Mouse (Mus musculus): ENCODE measurements around the gene Krtap19-3. TPM values are rescaled to one million over a fixed set of nuclear protein-coding genes. Genes with fewer than 3 reads are reported as not detected.

The Krtap19-3 gene
- polyA plus RNA-seq (2015; fragmentation: Nextera tagmentation; extraction: Ambion mirVana): not detected in 2 replicates

GRCm38 (mm10) chr16:88877938-88878337 lies at the start of gene Krtap19-3:
Gene Krtap19-3 (minus strand): TSS chr16:88878038.
- no peaks in the 10 kb centered on the region for H3K27me3 ChIP-seq (replicated peaks; ENCODE audit: control insufficient read depth, insufficient read depth, low read length)
- no peak within 1 kb of the TSS for H3K27ac ChIP-seq (ENCODE audit: low read depth, low read length)
- H3K4me3 ChIP-seq (ENCODE audit: low read depth, low read length): no peak within 1 kb of the TSS
- ATAC-seq: no peak
- no peaks in the 10 kb centered on the region for H3K36me3 ChIP-seq (ENCODE audit: control insufficient read depth, insufficient read depth)
- H3K4me1 ChIP-seq (replicated peaks; ENCODE audit: control insufficient read depth, insufficient read depth, low read length): no peaks in the 10 kb centered on the region
- H3K9ac ChIP-seq (ENCODE audit: low read depth, low read length): no peak within 1 kb of the TSS
- 78% methylated on average over 2 of the region's 2 CpGs for WGBS
- no peak for TF ChIP-seq CTCF (IDR thresholded peaks at IDR 0.05; ENCODE audit: low read depth)
- no peaks in the 10 kb centered on the region for H3K9me3 ChIP-seq (ENCODE audit: control insufficient read depth)
- no peak within 1 kb of the TSS for H3K4me2 ChIP-seq (replicated peaks; ENCODE audit: low read depth)

GRCm38 (mm10) chr16:88896357-88896756 lies 18.5 kb upstream of the Krtap19-3 start, which contains the start of gene Krtap19-5:
Gene Krtap19-5 (minus strand): TSS chr16:88896457.
- WGBS: 89% methylated on average over 6 of the region's 6 CpGs
- TF ChIP-seq CTCF (IDR thresholded peaks at IDR 0.05; ENCODE audit: low read depth): no peak
- no peak within 1 kb of the TSS for H3K9ac ChIP-seq (ENCODE audit: low read depth, low read length)

GRCm38 (mm10) chr16:88886870-88887269 lies 9.0 kb upstream of the Krtap19-3 start:
- no peak overlapping the region for H3K27ac ChIP-seq (ENCODE audit: low read depth, low read length)
- TF ChIP-seq CTCF (IDR thresholded peaks at IDR 0.05; ENCODE audit: low read depth): no peak
- H3K4me3 ChIP-seq (ENCODE audit: low read depth, low read length): no peak overlapping the region
- H3K27me3 ChIP-seq (replicated peaks; ENCODE audit: control insufficient read depth, insufficient read depth, low read length): no peaks in the 10 kb centered on the region
- H3K4me2 ChIP-seq (replicated peaks; ENCODE audit: low read depth): no peak overlapping the region
- ATAC-seq: no peak
- no peaks in the 10 kb centered on the region for H3K9me3 ChIP-seq (ENCODE audit: control insufficient read depth)
- no peaks in the 10 kb centered on the region for H3K36me3 ChIP-seq (ENCODE audit: control insufficient read depth, insufficient read depth)
- H3K4me1 ChIP-seq (replicated peaks; ENCODE audit: control insufficient read depth, insufficient read depth, low read length): no peaks in the 10 kb centered on the region
- 86% methylated on average over 6 of the region's 6 CpGs for WGBS
- H3K9ac ChIP-seq (ENCODE audit: low read depth, low read length): no peak overlapping the region

More at GRCm38 (mm10) chr16:88896357-88896756, 18.5 kb upstream of the Krtap19-3 start, which contains the start of gene Krtap19-5:
- no peaks in the 10 kb centered on the region for H3K4me1 ChIP-seq (replicated peaks; ENCODE audit: control insufficient read depth, insufficient read depth, low read length)
- no peaks in the 10 kb centered on the region for H3K9me3 ChIP-seq (ENCODE audit: control insufficient read depth)
- no peak within 1 kb of the TSS for H3K4me2 ChIP-seq (replicated peaks; ENCODE audit: low read depth)
- ATAC-seq: no peak
- no peak within 1 kb of the TSS for H3K4me3 ChIP-seq (ENCODE audit: low read depth, low read length)
- no peaks in the 10 kb centered on the region for H3K27me3 ChIP-seq (replicated peaks; ENCODE audit: control insufficient read depth, insufficient read depth, low read length)
- H3K36me3 ChIP-seq (ENCODE audit: control insufficient read depth, insufficient read depth): no peaks in the 10 kb centered on the region
- no peak within 1 kb of the TSS for H3K27ac ChIP-seq (ENCODE audit: low read depth, low read length)

GRCm38 (mm10) chr16:88884989-88885388 lies 7.2 kb upstream of the Krtap19-3 start, which contains the start of gene Krtap19-4:
Gene Krtap19-4 (minus strand): TSS chr16:88885089.
- Histone ChIP-seq H3K9ac (ENCODE audit: low read depth, low read length) (no peak within 1 kb of the TSS), H3K27ac (ENCODE audit: low read depth, low read length) (no peak within 1 kb of the TSS), H3K36me3 (ENCODE audit: control insufficient read depth, insufficient read depth) (no peaks in the 10 kb centered on the region), H3K4me3 (ENCODE audit: low read depth, low read length) (no peak within 1 kb of the TSS), H3K4me1 (replicated peaks; ENCODE audit: control insufficient read depth, insufficient read depth, low read length) (no peaks in the 10 kb centered on the region), H3K4me2 (replicated peaks; ENCODE audit: low read depth) (no peak within 1 kb of the TSS), H3K27me3 (replicated peaks; ENCODE audit: control insufficient read depth, insufficient read depth, low read length) (no peaks in the 10 kb centered on the region), H3K9me3 (ENCODE audit: control insufficient read depth) (no peaks in the 10 kb centered on the region)
- 91% methylated on average over 5 of the region's 5 CpGs for WGBS
- no peak for ATAC-seq
- TF ChIP-seq CTCF (IDR thresholded peaks at IDR 0.05; ENCODE audit: low read depth): no peak

- Histone ChIP-seq H3K36me3 (ENCODE audit: control insufficient read depth, insufficient read depth) (no peaks in the 10 kb centered on the region), H3K9ac (ENCODE audit: low read depth, low read length) (no peak within 1 kb of the TSS), H3K27me3 (replicated peaks; ENCODE audit: control insufficient read depth, insufficient read depth, low read length) (no peaks in the 10 kb centered on the region), H3K4me2 (replicated peaks; ENCODE audit: low read depth) (no peak within 1 kb of the TSS), H3K27ac (ENCODE audit: low read depth, low read length) (no peak within 1 kb of the TSS), H3K4me3 (ENCODE audit: low read depth, low read length) (no peak within 1 kb of the TSS), H3K9me3 (ENCODE audit: control insufficient read depth) (no peaks in the 10 kb centered on the region), H3K4me1 (replicated peaks; ENCODE audit: control insufficient read depth, insufficient read depth, low read length) (no peaks in the 10 kb centered on the region)
- 87% methylated on average over 3 of the region's 3 CpGs for WGBS
- TF ChIP-seq CTCF (IDR thresholded peaks at IDR 0.05; ENCODE audit: low read depth): no peak
- ATAC-seq: no peak
Measured at GRCm38 (mm10) chr16:88874169-88874568, 3.7 kb downstream of the Krtap19-3 start, which contains the start of gene Krtap19-2. Gene Krtap19-2 (minus strand): TSS chr16:88874269.

- Histone ChIP-seq H3K4me1 (replicated peaks; ENCODE audit: control insufficient read depth, insufficient read depth, low read length) (no peaks in the 10 kb centered on the region), H3K27me3 (replicated peaks; ENCODE audit: control insufficient read depth, insufficient read depth, low read length) (no peaks in the 10 kb centered on the region), H3K36me3 (ENCODE audit: control insufficient read depth, insufficient read depth) (no peaks in the 10 kb centered on the region), H3K9me3 (ENCODE audit: control insufficient read depth) (no peaks in the 10 kb centered on the region), H3K4me3 (ENCODE audit: low read depth, low read length) (no peak within 1 kb of the TSS), H3K9ac (ENCODE audit: low read depth, low read length) (no peak within 1 kb of the TSS), H3K27ac (ENCODE audit: low read depth, low read length) (no peak within 1 kb of the TSS), H3K4me2 (replicated peaks; ENCODE audit: low read depth) (no peak within 1 kb of the TSS)
- TF ChIP-seq CTCF (IDR thresholded peaks at IDR 0.05; ENCODE audit: low read depth): no peak
- WGBS: 85% methylated on average over 6 of the region's 6 CpGs
- no peak for ATAC-seq
Measured at GRCm38 (mm10) chr16:88869311-88869710, 8.5 kb downstream of the Krtap19-3 start, which contains the start of gene Krtap19-1. Gene Krtap19-1 (minus strand): TSS chr16:88869411.
